Mouse (Mus musculus): ENCODE data around the gene Dpysl4.

Gene Dpysl4

GRCm38 (mm10) chr7:139085629-139086194 lies at the start of gene Dpysl4:
TSS of gene Dpysl4 (plus strand) at chr7:139086001.
- DNase-seq: no peak

- no peak for DNase-seq
These were observed 22.4 kb upstream of the Dpysl4 start for GRCm38 (mm10) chr7:139063406-139063805.

DNA sequence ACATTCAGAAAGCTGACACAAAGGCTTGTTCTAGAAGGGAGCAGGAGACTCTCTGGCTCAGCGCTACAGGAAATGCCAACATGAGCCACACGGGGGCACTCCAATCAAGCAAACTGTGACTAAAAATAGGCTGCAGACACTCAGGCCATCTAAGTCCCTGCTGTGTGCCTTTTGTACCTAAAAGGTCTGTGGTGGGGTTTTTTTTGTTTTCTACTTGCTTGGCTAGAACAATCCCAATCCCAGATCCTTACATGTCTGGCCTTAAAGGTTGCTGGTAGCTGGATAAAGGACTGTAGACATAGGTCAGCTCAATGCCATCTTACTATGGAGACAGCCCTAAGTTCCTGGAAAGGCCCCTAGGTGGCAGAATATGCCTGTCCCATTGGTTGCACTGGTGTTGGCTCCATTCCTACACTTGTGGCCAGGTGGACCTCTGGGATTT lies 17.6 kb upstream of the Dpysl4 start:
- peak; percentile 31 to 48 for DNase-seq

DNA sequence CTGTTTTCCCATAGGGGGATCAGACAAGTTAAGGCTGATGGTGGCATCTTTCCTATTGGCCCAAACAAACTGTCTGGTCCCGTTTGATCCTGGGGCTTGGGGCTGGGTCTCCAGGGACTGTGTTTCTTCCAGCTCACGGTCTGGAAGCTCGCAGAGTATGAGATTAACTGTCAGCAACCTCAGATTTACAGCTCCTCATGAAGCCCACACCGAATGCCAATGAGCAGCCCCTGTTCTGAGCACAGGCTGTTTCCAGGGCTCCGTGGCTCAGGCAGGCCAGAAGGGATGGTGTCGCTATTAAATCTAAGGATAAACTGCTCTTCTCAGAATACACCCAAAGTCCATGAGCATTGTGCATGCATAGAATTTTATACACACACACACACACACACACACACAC lies 11.6 kb upstream of the Dpysl4 start:
- DNase-seq: no peak

DNA sequence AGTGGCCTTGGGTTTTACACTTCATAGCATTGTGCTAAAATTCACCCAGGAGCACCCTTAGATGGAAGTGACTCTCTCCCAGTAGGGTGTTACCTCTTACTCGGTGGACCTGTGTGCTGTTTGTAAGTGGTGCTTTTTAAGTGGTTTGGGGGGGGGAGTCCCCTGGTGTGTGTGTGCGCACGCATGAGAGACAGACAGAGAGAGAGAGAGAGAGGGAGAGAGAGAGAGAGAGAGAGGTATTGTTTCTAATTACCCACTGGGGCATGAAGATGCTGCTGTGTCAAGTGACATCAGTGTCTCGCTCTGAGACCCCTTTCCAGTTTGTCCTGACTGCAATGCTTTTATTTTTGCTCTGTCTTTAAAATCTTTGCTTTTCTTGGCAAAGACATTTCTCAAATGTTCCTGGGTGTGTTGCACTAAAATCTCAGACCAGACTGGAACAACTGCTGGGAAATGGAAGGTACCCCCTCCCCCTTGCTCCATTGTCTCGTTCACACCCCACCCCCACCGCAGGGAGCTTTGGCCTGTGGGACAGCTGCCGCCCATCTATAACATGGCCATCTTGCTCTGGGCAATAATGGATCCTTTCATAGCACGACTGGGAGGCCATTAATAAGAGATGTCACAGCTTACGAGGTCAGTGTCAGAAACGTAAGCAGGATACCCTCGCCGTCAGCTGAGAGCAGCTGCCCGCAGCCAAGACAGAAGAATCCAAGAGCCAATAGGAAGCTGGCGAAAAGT lies 10.6 kb upstream of the Dpysl4 start:
- no peak for DNase-seq

DNA sequence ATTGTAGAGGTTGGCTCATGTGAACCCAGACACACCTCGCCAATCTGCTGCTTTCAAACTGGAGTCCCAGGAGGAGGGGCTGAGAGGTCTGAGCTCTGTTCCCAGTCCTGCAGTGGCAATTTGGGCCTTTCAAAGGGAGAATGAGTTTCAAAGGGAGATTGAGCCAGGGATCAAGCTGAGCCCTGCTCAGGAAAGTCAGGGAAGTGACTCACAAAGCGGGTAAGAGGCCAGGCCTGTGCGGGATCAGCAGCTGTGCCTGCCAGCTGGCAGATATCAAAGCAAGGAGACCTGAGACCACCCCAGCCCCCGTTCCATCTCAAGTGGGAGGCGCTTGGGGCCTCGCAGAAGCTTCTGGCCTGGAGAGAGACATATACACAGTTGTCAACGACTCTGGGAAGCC lies 8.5 kb upstream of the Dpysl4 start:
- DNase-seq: no peak

- no peak for DNase-seq
These were observed 7.6 kb upstream of the Dpysl4 start for GRCm38 (mm10) chr7:139078181-139078580.

- DNase-seq: no peak
These were observed 6.7 kb upstream of the Dpysl4 start for GRCm38 (mm10) chr7:139079141-139079540.

DNA sequence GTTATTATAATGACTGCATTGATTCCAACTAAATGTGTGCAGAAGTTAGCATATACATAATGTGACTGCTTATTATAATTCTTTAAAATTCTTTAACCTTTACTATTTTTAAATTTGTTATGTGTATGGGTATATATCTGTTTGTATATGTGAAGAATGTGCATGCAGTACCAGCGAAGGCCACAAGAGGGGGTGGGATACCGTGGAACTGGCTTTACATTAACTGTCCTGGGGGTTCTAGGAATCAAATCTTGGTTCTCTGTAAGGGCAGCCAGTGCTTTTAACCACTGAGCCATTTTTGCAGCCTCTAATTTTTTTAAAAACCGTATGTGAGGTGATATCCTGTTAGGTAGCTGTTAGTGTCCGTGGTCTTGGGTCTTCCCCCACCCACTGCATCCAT lies 5.1 kb upstream of the Dpysl4 start:
- DNase-seq: no peak

DNA sequence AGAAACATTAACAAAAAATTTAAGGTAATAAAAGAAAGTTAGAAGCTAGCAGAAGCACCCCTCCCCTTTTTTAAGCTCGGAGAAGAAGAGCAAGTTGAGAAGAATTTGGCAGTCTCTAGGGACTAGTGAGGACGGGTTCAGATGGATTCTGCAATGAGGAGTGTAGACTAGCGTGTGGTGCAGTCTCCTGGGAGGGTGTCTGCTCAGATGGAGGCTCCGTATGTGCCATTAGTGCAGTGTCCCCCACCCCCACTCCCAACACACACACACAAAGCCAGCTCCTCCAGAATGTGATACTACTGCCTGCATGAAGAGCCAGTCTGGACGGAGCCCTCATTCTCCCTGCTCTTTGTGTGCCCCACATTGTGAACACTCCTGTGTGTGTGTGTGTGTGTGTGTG lies 4.6 kb upstream of the Dpysl4 start:
- no peak for DNase-seq

DNA sequence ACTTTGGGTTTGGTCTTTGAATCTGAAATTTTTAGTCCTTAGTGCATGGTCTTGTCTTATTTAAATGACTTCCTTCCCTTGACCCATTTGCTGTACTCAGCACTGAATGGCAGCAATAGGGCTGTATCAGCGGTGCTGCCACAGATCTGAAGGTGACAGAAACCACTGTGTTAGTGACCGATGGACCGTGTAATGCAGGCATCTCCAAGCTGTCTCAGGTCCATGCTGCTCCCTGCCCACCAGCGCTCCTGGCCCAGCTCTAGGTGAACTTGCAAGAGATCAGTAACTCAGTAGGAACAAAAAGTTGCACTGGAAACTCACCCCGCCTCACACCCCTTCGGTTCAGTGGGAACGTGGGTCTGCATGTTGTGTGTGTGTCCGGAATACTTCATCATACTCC lies 3.5 kb upstream of the Dpysl4 start:
- DNase-seq: no peak

DNA sequence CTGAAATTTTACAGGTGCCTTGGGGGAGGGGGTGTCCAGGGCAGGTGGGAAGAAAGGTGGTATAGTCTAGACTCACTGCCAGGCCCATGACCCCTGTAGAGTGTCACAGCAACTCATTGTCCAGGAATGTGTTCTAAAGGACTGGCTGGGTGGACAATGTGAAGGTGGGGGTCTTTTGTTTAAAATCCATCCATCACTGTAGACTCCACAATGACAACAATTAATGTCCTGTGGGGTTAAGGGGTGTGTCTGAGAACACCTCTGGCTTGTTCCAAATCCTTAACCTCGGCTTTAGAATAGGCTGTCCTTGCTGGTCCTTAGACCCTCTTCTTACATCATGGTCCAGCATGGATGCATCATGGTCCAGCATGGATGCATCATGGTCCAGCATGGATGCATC lies 1.5 kb upstream of the Dpysl4 start:
- no peak for DNase-seq

DNA sequence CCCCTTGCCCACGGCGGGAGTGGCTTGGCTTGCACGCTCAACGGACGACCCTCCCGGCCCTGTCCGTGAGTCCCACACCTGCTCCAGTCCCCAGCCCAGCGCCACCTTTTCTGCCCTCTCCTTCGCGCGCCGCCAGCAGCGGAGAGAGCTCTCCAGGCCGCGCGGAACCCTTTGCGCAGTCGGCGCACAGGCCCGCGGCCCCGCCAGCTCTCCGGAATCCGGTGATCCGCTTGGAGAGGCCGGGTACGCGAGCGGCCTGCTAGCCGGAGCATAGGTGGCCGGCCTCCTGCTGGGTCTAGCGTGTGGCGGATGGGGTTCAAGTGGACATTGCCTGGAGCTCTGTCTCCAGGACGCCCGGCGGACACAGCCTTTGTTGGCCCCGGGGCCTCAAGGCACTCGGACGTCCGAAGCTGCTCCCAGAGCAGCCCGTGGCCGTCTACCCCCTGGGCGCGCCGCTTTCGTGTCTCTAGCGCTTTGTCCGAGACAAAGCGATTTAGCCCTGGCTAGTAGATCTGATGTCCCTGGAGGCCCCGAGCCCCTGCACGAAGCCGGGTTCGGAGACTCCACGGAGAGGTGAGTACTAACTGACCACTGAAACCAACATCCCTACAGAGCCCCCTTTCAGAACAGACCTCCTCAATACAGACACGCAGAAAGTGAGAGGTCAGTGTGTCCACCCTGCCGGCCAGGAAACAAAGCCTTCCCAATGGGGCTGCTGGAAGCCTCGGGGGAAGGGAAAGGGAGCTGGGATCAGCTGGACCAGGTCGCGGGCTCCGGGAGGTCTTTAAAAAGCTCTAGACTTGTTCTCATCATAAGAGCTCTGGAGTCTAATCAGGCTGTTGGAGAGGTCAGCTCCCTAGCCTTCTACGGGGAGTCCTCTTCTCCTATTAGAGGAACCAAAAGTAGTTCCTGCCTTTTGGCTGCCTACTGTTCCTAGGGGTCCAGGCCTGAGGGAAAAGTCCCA lies 676 bp downstream of the Dpysl4 start:
- DNase-seq: no peak

DNA sequence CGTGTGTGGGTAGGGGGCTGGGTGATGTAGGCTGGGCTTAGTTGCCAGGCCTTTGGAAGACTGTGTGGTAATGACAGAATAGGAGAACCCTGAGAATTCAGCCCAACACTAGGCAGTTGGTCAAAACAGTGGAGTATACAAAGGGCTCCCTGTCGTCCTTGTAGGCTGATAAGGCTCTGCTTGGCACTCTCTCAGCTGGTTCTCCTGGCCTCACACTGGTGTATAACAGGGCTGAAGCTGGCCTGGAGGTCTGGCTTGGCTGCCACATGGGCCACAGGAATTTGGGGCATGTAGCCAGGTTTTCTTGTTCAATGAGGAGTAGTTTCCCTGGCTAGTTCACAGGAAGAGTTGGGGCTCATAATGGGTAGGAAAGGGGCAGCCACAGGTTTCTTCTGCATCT lies 2.0 kb downstream of the Dpysl4 start:
- DNase-seq: no peak

DNA sequence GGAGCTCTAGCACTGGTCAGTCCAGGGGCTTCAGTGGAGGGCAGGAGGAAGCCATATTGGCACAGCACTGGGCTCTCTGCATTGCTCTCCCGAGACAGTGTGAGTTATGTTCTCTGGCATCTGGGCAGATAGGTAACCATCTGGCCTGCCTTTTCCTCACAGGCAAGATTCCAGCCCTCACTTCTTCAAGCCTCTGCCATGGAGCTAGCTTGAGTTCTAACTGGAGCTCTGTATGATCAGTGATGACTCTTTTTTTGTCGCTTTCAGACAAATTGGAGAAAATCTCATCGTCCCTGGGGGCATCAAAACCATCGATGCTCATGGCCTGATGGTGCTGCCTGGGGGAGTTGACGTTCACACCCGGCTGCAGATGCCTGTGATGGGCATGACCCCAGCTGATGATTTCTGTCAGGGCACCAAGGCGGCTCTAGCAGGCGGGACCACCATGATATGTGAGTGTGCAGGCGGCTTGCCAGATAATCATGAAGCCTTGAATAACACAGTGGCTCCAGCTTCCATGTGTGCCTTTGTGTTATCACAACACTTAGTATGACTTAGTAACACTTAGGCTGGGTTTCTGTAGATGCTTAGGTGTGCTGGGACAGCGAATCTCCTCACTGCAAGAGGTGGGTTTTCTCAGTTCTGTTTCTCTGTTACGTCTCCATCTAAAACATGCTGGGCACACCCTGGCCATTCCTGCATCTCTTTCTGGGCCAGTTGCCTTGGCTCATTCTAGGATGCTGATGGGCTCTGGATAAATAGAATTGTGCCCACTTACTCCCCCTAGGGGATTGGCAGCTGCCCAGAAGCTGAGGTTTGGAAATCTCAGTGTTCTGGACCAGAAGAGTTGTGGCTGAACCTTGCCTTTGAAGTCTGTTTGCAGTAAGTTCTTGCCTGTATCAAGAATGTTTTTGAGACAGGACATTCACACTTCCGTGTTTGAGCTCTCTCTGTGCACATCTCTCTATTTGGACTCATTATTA lies 4.4 kb downstream of the Dpysl4 start:
- no peak for DNase-seq

DNA sequence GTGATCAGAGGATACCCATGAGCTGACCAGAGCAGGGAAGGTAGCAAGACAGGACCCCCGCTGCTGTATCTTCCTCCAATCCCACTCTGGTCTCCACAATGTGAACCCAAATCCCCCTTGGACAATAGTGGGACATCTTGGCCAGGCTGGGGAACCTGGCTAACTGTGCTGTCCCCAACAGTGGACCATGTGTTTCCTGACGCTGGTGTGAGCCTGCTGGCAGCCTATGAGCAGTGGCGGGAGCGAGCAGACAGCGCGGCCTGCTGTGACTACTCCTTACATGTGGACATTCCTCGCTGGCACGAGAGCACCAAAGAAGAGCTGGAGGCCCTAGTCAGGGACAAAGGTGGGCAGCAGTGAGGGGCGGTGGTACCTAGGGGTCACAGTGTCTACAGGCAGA lies 5.9 kb downstream of the Dpysl4 start:
- DNase-seq: no peak

- no peak for DNase-seq
These were observed 6.9 kb downstream of the Dpysl4 start for GRCm38 (mm10) chr7:139092676-139093075.

GRCm38 (mm10) chr7:139093124-139093523 lies 7.3 kb downstream of the Dpysl4 start:
- no peak for DNase-seq

DNA sequence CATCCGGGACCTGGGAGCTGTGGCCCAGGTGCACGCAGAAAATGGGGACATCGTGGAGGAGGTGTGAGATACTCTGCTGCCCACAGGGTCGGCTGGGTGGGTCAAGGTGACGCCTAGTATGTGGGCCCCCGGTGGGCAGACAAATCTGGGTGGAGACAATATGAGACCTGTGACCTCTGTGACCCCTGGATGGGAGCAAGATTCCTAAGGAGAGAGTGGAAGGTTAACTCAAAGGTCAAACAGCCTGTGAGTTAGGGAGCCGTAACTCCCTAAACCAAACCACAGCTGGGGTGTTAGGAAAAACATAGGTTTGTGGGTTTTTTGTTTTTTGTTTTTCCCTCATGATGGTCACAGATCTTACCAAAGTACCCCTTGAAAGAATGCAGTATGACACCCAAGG lies 8.0 kb downstream of the Dpysl4 start:
- DNase-seq: no peak

DNA sequence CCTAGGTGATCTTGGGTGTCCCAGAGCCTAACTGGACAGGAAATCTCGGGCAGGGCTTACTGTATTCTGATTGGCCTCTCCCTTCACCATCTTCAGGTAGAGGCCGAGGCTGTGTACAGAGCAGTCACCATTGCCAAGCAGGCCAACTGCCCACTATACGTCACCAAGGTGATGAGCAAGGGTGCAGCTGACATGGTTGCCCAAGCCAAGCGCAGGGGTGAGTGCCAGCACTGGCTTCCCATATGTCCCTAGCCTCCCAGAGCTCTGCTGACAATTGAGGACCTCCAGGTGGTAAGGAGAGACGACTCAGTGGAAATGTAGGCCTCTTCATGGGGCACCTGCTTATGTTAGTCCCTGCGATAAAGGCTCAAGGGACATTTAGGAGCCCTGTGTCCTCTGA lies 9.0 kb downstream of the Dpysl4 start:
- DNase-seq: no peak

DNA sequence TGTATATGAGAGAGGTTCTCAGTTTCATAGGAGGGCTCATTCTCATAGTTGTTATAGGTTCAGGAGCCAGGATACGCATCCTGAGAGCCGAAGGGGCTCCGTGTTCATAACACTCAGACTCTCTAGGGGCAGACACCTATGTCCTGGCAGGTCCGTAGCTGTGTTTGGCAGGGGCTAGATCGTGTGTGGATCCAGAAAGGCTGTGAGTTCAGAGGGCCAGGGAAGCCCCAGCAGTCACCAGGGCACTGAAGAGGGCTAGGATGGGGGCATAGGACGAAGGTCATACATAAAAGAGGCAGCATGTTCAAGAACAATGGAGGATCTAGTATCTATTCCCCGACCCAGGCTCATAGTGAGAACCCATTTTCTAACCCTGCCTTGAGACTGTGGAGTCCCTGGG lies 9.5 kb downstream of the Dpysl4 start:
- DNase-seq: no peak

DNA sequence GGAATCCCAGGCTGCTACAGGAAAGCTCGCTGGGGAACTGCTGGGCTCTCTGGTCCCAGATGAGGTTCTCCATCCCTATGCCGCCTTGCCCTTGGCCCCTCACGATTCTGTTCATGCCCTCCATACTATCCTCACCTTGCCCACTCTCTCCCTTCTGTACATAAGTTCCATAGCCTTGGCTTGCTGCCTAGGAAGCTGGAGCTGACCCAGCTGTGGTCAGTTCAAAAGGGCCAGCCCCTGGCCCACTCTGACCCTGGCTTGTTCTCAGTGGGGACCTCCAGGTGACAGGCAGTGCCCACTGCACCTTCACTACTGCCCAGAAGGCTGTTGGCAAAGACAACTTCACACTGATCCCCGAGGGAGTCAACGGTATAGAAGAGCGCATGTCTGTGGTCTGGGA lies 10.6 kb downstream of the Dpysl4 start:
- DNase-seq: no peak

Data from thymus, postnatal 36 days (tissue).